Mouse (Mus musculus): Measurements from ENCODE around the gene Rnf181.
A peak's percentile ranks its signal among the peaks of the same experiment; 100 is the strongest.

The Rnf181 gene

DNA sequence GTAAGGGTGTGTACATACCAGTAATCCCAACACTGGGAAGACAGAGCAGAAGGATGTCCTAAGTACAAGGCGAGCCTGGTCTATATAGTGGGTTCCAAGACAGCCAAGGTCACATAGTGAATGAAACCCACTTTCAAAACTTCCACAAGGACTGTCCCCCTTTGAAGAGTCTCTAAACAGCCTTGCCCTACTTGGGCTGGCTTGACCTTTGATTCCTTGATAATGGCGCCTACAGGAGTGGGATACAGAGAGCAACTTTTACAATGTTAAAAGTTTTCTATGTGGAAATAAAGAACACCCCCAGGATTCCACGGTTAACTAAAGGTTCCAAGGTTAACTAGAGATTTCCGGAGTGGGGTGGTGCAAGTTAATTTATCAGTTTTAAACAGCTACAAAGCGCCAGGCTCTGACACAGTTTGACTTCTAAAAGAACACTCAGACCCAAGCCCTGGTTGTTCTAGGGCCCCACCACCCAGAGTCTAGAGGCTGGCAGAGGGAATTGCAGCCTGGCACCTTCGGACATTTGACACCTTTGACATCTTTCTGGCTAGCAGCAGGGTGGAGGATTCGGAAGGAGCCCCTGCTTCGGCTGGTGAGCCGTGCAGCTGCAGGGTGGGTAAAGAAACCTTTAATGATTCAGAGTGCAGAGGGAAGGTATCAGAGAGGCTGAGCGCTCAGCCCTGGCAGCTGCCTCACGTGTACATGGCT, 6.7 kb downstream of the Rnf181 start:
- no peak for DNase-seq (ENCODE audit: low spot score)

DNA sequence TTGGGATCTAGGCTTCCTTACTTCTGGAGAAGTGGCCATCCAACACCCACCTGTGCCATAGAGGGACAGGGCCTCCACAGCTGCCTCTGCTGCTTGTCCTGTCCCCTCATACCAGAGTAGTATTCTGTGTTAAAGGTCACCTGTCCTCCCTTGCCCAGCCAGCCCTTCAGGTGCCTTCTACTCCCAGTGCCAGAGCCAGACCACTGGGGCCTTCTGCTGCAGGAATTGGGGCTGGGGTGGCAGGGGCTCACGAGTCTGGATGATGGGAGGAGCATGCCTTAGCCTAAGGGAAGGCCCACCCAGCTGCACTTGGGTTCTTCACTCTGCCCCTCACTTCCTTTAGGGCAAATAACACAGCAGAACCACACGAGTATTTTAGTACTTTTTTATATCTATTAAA, 7.4 kb downstream of the Rnf181 start:
- no peak for DNase-seq (ENCODE audit: low spot score)

DNA sequence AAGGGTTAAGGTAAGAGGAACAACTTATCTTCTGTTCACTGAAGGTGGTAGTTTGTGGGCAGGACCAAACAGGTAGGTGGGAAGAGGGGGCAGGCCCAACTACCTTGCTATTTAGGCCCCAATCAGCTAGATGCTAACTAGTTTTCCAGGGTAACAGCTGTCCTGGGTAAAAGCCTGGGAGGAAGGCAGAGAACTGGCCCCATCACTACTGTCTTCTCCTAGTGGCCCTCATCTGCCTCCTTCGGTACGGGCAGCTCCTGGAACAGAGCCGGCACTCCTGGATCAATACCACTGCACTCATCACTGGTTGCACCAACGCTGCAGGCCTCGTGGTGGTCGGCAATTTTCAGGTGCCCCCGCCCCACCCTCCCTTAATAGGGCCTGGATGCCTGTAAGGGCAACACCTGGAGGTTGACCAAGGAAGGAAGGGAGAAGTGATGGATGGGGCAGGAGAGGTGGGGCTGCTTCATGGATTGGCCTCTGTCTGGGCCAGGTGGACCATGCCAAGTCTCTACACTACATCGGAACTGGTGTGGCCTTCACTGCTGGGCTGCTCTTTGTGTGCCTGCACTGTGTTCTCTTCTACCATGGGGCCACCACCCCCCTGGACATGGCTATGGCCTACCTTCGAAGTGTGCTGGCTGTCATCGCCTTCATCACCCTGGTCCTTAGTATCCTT, 8.5 kb downstream of the Rnf181 start:
- no peak for DNase-seq (ENCODE audit: low spot score)

DNA sequence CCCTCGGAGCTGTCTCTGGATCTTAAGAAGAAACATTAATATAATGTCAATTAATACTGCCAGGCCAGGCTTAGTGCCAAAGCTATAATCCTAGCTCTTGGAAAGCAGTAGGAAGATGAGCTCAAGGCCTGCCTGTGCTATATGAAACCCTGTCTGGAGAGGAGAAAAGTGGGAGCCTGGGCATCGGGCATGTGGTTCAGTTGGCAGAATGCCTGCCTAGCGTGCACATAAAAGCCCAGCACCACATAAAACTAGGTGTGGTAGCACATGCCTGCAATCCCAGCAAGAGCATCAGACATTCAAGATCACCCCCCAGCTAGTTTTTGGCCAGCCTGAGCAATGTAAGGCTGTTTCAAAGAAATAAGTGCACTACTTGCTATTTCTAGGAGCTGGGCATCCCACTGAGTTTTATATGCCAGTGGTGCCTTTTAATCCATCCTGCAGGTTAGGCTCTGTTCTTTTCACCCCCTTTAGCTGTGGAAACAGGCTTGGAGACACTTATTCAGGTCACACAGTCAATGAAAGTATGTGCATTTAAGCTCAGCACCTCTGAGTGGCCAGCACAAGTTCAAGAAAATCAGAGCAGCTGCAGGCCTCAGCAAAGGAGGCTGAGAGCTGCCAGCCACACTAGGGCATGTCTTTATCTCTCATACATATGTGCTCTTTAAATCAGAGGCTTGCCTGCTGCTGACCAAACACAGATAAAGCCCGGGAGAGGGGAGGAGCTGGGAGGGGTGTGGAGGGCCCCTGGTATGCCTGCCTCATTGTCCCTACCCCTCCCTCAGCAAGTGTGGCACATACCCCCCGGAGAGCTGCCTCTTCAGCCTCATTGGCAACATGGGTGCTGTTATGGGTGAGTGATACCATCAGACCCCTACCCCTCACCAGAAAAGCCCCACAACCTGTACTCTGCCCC, 9.3 kb downstream of the Rnf181 start:
- DNase-seq (ENCODE audit: low spot score), result no peak

DNA sequence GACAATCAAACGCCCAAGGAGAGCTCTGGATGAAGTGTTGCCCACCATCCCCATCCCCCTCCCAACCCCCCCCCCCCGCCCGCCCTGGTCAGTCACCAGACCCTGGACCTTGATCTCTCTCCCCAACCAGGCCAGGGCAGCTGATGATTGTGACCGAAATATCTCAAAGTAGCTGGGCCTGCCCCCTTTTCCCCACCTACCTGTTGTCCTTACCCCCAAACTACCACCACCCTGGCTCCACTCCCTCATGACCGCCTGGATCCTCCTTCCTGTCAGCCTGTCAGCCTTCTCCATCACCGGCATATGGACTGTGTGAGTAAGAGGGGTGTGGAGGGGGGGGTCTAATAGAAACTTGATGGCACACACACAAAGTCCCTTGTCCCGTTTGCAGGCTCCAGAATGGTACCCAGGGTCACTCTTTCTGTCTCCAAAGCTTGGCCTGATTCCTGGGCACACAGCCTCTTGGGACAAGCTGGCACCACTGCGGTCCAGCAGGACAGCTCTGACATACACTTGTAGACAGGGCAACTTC, 10.7 kb downstream of the Rnf181 start:
- no peak for DNase-seq (ENCODE audit: low spot score)

DNA sequence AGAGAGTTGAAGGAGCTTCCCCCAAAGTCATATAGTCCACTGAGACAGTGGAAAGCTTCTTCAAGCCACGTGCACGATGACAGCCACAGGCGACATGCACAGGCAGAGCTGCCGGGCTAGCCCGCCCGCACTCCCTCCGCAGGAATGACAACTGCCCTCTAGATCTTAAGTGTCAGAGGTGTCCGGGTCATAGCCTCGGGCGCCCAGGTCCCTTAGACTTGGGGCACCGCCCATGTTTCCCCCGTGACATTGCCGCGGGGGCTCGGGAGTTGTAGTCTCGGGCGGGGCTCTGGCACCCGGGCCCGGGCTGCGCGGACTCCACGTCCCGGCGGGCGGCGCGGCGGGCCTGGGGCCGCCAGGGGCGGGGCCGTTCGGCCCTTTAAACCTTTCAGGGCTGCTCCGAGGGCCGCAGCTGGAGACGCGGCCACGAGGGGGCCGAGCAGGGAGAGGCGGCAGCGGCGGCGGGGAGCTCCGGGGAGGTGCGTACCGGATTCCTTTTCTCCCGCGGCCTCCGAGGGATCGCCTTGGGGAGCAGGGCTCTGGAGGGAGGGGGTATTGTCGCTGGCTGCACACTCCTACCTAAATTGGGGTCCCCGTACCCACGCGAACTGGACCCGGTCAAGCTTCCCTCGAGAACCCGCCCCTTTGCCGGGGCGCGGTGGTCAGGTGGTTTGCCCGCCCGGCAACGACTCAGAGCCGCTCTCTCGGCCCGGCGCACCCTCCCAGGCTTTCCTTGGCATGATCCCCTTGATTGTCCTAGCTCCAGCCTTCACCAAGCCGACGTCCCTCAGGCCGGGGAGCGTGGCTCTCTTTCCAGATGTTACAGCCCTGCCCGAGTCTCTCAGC, 11.5 kb downstream of the Rnf181 start, which contains the start of gene Tmem150a:
TSS of gene Tmem150a (plus strand) at position 382 of the 846 bp plus-strand sequence.
- peak; percentile 85 for DNase-seq (ENCODE audit: low spot score)

DNA sequence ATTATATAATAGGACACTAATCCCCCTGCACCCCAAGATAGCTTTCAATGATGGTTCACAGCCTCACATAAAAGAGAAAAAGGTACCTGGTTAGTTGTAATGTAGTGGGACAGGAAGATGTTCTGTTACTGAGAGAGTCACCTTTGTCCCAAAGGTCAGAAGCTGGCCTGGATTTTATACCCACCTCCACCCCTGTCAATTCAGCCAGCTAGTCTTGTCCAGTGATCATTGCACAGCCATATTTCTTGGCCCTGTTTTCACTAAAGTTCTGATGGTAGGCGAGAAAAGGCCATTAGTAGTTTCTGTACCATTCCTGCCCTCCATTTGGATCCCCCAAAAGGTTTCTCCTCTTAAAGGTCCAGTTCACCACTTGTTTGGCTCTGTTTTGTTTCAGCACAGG, 12.7 kb downstream of the Rnf181 start:
- no peak for DNase-seq (ENCODE audit: low spot score)

DNA sequence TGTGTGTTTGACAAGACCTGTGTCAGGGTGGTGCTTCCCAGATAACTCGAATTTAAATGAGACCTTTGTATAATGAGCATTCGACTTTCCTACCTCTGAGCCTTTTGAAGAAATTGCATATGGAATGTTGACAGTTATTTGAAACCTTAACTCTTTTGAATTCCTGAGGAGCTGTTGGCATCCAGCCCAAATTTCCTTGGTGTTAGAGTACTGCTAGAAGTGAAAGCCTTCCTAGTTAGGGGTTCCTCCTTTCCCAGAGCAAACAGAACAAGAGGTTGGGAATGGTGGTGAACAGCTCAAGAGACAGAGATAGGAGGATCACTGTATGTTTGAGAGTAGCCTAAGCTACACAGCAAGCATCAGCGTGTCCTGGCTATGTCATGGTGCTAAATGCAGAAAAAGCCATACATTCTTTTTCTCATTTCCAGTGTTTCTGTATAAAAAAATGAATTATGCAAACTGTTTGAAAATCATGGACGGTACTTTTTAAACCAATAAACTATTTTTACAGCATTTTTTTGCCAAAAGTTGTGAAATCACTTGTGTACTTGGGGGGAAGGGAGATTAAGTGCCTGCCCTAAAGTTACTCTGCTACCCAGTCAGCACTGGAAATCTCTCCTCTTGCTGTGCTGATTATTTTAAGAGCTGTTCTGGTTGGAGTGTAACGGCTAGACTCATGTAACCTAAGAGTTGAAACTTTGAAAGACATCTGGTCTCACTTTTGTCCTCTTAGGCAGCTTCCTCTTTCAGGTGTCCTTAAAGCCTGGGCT, 13.9 kb downstream of the Rnf181 start:
- DNase-seq (ENCODE audit: low spot score), result peak; percentile 86

DNA sequence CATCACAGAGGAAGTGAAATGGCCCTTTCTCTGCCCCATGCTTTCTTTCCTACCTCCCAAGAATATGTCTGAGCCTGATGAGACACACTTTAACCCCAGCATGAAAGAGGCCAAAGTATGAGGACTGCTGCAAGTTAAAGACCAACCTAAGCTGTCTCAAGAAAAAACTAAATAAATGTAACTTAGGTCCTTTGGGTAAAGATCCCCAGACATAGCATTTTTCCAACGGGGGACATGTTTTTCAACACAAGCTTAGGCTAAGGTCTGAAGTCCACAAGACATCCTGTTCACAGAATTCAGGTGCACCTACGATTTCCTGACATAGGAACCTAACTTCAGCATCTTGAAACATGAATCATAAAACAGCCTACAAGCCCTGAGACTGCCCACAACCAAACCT, 16.5 kb downstream of the Rnf181 start:
- DNase-seq (ENCODE audit: low spot score), result no peak

DNA sequence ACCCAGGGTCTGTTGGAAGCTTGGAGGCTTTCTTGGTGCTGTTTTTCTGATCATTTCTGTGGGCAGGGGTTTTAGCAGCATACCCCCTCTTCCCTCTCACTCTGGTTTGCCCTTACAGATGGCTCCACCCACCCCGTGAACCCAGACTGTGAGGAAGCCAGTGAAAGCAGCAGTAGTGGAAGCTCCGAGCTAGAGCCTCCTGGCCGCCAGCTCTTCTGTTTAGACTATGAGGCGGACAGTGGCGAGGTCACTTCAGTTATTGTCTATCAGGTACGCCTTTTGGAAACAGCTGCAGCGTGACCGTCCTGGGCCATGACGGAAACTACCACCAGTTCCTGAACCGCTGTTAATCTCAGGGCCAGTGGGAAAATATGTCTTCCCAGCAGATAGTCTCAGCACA, 18.3 kb downstream of the Rnf181 start:
- DNase-seq (ENCODE audit: low spot score), result no peak

DNA sequence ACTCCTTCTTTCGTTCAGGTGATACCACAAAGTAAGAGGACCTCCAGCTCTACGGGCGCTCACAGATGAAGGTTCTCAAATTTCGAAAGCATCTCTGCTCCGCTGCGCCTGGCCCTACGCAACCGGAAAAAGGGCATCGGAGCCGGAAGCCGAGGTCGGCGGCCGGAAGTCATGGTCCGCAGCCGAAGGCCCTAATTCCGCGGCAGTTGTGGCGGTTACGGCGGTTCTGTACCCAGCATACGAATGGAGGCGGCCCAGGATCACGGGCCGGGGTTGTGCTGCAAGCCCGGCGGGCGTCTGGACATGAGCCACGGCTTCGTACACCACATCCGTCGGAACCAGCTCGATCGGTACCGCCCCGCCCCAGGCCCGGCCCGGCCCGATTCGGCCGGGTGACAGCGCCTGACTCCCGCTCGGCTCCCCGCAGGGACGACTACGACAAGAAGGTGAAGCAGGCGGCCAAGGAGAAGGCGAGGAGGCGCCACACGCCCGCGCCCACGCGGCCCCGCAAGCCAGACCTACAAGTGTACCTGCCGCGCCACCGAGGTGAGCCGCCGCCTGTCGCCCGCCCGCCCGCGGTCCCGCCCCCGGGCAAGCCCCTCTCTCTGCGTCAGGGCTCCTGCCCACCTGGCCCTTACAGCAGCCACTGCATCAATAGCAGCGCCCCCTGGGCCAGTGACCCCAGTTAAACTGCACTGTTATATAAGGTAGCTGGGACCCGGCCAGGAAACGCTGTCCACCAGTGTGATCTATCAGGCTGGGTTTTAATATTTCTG, 19.4 kb downstream of the Rnf181 start, which contains the start of gene 0610030E20Rik:
TSS of gene 0610030E20Rik (plus strand) at position 152 of the 776 bp plus-strand sequence.
- peak; percentile 84 for DNase-seq (ENCODE audit: low spot score)

DNA sequence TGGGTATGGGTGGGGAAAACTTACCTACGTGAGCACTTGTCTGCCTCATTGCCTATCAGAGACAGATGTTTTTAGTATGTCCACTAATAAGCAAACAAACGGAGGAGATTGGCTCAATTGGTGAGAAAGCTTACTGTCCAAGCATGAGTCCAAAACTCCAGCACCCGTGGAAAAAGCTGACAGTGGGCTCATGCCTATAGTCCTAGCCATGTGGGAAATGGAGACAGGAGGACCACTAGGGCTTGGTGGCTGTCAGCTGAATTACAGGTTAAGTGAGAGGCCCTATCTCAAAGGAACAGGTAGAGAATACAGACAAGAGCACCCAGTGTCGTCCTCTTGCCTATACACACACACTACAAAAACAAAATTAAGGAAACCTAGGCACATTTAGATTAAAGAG, 20.5 kb downstream of the Rnf181 start:
- no peak for DNase-seq (ENCODE audit: low spot score)

DNA sequence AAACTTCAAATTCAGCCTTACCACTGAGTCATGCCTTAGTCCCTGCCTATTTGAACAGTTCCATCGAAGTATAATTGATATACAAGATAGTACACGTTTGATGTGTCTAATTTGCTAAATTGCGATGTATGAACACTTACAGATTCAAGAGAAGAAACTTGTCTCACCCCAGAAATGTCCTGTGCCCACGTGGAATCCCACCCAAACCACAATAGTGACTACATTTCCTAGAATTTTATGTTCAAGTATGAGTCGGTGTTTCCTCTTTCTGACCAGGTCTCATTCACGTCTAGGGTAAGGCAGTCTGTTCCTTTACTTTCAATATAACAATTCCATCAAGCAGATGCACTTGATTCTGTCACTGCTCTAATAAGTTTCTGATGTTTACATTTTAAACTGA, 21.1 kb downstream of the Rnf181 start:
- no peak for DNase-seq (ENCODE audit: low spot score)

DNA sequence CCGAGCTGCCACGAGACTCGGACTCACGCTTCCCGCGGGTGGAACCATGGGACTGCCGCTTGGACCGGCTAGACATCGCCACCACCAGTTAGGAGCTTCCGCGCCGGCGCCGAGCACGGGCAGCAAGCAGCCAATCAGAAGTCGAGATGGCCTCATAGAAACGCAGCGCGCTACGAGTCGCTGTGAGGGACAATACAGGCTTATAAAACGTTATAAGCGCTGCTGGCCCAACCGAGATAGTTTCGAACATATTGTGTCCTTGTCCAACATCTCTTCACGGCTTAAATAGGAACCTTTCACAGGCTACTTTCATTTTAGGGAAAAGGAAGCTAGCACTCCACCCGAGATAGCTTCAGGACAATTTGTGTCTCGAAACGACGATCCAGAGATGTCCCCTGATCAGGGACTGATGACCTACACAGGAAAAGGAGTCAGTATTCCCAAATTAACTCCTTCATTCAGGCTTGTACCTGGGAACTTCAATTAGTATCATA, 21.6 kb downstream of the Rnf181 start, which contains the start of gene Usp39:
TSS of gene Usp39 (minus strand) at position 111 of the 494 bp plus-strand sequence.
- peak; percentile 97 for DNase-seq (ENCODE audit: low spot score)

DNA sequence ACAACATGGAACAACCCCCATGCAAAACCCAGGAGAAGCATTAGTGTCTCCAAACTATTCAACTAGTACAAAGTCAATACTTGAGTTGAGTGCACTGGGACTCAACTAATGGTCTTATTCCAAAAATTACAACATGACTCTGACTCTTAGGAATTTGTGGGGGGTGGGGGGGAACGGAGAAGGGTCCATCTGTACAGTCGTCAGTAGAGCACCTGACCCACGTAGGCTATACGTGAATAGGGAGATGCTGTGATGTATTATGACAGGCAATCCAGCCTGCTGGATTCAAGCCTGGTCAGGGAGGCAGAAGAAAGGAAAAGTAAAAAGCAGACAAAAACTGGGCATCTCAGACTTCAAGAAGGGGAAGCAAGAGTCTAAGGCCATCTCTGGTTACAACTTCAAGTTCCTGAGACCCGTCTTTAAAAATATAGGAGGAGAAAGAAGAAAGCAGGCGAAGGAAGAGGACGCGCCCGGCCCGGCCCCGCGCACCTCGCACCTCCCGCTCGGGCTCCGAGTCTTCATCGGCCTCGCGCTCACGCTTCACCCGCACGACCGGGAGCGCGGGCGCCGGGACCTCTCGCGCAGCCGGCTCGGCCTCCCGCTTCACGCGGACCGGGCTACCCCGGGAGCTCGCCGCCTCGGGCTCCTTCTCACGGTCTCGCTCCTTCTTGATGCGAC, 22.2 kb downstream of the Rnf181 start:
- DNase-seq (ENCODE audit: low spot score), result no peak

DNA sequence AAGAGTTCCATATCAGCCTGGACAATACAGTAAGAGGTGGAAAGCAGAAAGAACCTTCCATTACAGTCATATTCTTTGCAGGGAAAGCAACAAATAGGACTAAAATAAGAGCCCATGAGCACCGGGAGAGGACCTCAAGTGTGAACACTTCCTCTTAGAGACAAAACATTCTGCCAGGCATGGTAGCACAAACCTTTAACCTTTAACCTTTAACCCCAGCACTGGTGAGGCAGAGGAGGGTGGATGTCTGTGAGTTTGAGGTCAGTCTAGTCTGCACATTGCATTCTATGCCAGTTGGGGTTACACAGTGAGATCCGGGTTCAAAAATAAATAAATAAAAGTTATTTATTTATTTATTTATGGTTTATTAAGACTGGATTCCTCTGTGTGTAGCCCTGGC, 26.3 kb downstream of the Rnf181 start:
- no peak for DNase-seq (ENCODE audit: low spot score)

DNA sequence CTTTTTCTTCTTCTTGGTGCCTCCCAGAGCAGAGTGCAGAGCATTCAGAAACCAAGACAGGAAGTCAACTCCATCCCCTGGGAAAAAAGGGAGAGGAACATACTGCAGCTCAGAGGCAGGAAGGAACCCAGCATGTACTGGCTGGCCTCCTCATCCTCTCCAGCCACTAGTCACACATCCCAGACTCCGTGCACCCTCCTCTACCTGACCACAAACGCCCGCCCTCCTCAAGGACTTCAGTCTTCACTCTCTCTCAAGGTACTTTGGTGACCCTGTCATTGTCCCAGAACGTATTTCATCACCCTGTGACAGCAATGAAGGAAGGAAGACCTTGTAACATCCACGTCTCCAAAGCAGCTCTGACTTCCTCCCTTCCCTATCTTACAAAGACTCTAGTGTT, 33.6 kb downstream of the Rnf181 start:
- DNase-seq (ENCODE audit: low spot score), result no peak

DNA sequence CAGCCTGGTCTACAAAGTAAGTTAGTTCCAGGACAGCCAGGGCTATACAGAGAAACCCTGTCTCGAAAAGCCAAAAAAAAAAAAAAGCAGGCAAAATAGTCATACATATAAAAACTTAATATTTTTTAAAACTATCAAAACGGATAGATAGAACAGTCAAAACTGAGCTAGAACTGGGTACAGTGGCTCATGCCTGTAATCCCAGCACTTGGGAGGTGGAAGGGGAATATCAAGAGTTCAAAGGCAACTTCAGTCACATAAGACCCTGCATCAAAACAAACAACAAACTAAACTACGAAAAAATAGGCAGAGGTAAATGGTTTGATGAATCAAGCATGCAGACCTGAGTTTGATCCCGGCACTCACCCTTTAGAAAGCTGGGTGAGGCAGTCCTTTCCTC, 36.6 kb downstream of the Rnf181 start:
- DNase-seq (ENCODE audit: low spot score), result no peak

DNA sequence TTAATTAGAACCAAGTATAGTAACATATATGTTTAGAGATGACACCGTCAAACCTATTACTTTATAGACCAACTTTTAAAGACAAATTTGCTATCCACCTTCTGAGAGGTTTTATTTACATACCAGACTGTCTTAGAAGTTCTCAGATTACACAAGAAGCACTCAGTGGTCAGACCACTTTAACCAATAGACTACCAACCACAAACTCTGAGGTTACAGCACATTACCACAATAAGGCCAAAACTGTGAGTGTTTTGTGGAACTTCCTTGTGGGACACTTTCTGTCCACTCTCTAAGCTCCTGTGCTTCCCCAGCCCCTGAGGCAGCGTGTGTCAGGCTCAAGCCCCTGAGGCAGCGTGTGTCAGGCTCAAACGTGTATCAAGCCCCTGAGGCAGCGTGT, 37.7 kb downstream of the Rnf181 start:
- DNase-seq (ENCODE audit: low spot score), result no peak

All from adipocyte (in vitro differentiated cells).